Mouse (Mus musculus): ENCODE results near the gene Cfap61. TPM values are rescaled to one million over a fixed set of nuclear protein-coding genes. Genes with fewer than 3 reads are reported as not detected.

Gene Cfap61
- total and polyA plus RNA-seq, 3 experiments: 1.4 to 1.7 (median 1.5) TPM

GRCm38 (mm10) chr2:145944286-145944685, 9.7 kb downstream of the Cfap61 start:
- Histone ChIP-seq H3K36me3 (ENCODE audit: control insufficient read depth, insufficient read depth, low read length) (no peaks in the 10 kb centered on the region), H3K4me1 (ENCODE audit: control insufficient read depth, insufficient read depth, low read length) (no peaks in the 10 kb centered on the region), H3K79me2 (replicated peaks; ENCODE audit: control insufficient read depth, insufficient read depth, low read length) (no peaks in the 10 kb centered on the region), H3K27ac (no peak overlapping the region), H3K27me3 (ENCODE audit: control insufficient read depth, insufficient read depth, low read length) (no peaks in the 10 kb centered on the region), H3K4me3 (no peak overlapping the region), H3K9ac (ENCODE audit: low read depth, low read length) (no peak overlapping the region)
- WGBS: 84% methylated on average over 3 of the region's 3 CpGs
- no peak for DNase-seq
- TF ChIP-seq EP300 (IDR thresholded peaks at IDR 0.05; ENCODE audit: insufficient read depth, low read depth, low read length): no peak
- no peak for TF ChIP-seq POLR2A (IDR thresholded peaks at IDR 0.05; ENCODE audit: insufficient read depth, low read depth, low read length)
- no peak for TF ChIP-seq CTCF (IDR thresholded peaks at IDR 0.05)
- intact Hi-C loops (cut with DNase I): no loop called here

- Histone ChIP-seq H3K4me1 (ENCODE audit: control insufficient read depth, insufficient read depth, low read length) (no peaks in the 10 kb centered on the region), H3K27me3 (ENCODE audit: control insufficient read depth, insufficient read depth, low read length) (no peaks in the 10 kb centered on the region), H3K27ac (no peak overlapping the region), H3K4me3 (no peak overlapping the region), H3K36me3 (ENCODE audit: control insufficient read depth, insufficient read depth, low read length) (no peaks in the 10 kb centered on the region), H3K9ac (ENCODE audit: low read depth, low read length) (no peak overlapping the region), H3K79me2 (replicated peaks; ENCODE audit: control insufficient read depth, insufficient read depth, low read length) (no peaks in the 10 kb centered on the region)
- no peak for TF ChIP-seq POLR2A (IDR thresholded peaks at IDR 0.05; ENCODE audit: insufficient read depth, low read depth, low read length)
- 66% methylated on average over 7 of the region's 7 CpGs for whole genome bisulfite sequencing
- no peak for DNase-seq
- intact Hi-C loops (cut with DNase I): no loop called here
Measured at GRCm38 (mm10) chr2:145948402-145948954, 13.9 kb downstream of the Cfap61 start.

GRCm38 (mm10) chr2:145949475-145950068, 15.0 kb downstream of the Cfap61 start:
- WGBS: 68% methylated on average over 11 of the region's 11 CpGs

GRCm38 (mm10) chr2:145950239-145950638, 15.7 kb downstream of the Cfap61 start:
- no peaks in the 10 kb centered on the region for H3K79me2 ChIP-seq (replicated peaks; ENCODE audit: control insufficient read depth, insufficient read depth, low read length)
- TF ChIP-seq CTCF (IDR thresholded peaks at IDR 0.05): no peak
- no peak for TF ChIP-seq POLR2A (IDR thresholded peaks at IDR 0.05; ENCODE audit: insufficient read depth, low read depth, low read length)
- TF ChIP-seq EP300 (IDR thresholded peaks at IDR 0.05; ENCODE audit: insufficient read depth, low read depth, low read length): no peak
- no peaks in the 10 kb centered on the region for H3K4me1 ChIP-seq (ENCODE audit: control insufficient read depth, insufficient read depth, low read length)
- no peak overlapping the region for H3K4me3 ChIP-seq
- no peaks in the 10 kb centered on the region for H3K27me3 ChIP-seq (ENCODE audit: control insufficient read depth, insufficient read depth, low read length)
- H3K27ac ChIP-seq: no peak overlapping the region
- DNase-seq: no peak
- no peak overlapping the region for H3K9ac ChIP-seq (ENCODE audit: low read depth, low read length)
- intact Hi-C loops (cut with DNase I): loop anchor here (10.0 kb wide), 1 partner anchor 305 kb away; no protein-coding TSS in a partner anchor
- H3K36me3 ChIP-seq (ENCODE audit: control insufficient read depth, insufficient read depth, low read length): no peaks in the 10 kb centered on the region
- 55% methylated on average over 10 of the region's 10 CpGs for WGBS

More at GRCm38 (mm10) chr2:145949475-145950068, 15.0 kb downstream of the Cfap61 start:
- Histone ChIP-seq H3K36me3 (ENCODE audit: control insufficient read depth, insufficient read depth, low read length) (no peaks in the 10 kb centered on the region), H3K27me3 (ENCODE audit: control insufficient read depth, insufficient read depth, low read length) (no peaks in the 10 kb centered on the region), H3K4me1 (ENCODE audit: control insufficient read depth, insufficient read depth, low read length) (no peaks in the 10 kb centered on the region), H3K27ac (no peak overlapping the region), H3K79me2 (replicated peaks; ENCODE audit: control insufficient read depth, insufficient read depth, low read length) (no peaks in the 10 kb centered on the region), H3K9ac (ENCODE audit: low read depth, low read length) (no peak overlapping the region), H3K4me3 (no peak overlapping the region)
- intact Hi-C loops (cut with DNase I): loop anchor here (10.0 kb wide), 1 partner anchor 305 kb away; no protein-coding TSS in a partner anchor
- DNase-seq: no peak
- TF ChIP-seq EP300 (IDR thresholded peaks at IDR 0.05; ENCODE audit: insufficient read depth, low read depth, low read length) (no peak), CTCF (IDR thresholded peaks at IDR 0.05) (no peak), POLR2A (IDR thresholded peaks at IDR 0.05; ENCODE audit: insufficient read depth, low read depth, low read length) (no peak)

GRCm38 (mm10) chr2:145952726-145953125, 18.1 kb downstream of the Cfap61 start:
- intact Hi-C loops (cut with DNase I): loop anchor here (10.0 kb wide), 1 partner anchor 302 kb away; no protein-coding TSS in a partner anchor
- Histone ChIP-seq H3K4me3 (no peak overlapping the region), H3K9ac (ENCODE audit: low read depth, low read length) (no peak overlapping the region), H3K36me3 (ENCODE audit: control insufficient read depth, insufficient read depth, low read length) (no peaks in the 10 kb centered on the region), H3K4me1 (ENCODE audit: control insufficient read depth, insufficient read depth, low read length) (no peaks in the 10 kb centered on the region), H3K79me2 (replicated peaks; ENCODE audit: control insufficient read depth, insufficient read depth, low read length) (no peaks in the 10 kb centered on the region), H3K27me3 (ENCODE audit: control insufficient read depth, insufficient read depth, low read length) (no peaks in the 10 kb centered on the region), H3K27ac (no peak overlapping the region)
- DNase-seq: no peak
- TF ChIP-seq POLR2A (IDR thresholded peaks at IDR 0.05; ENCODE audit: insufficient read depth, low read depth, low read length) (no peak), EP300 (IDR thresholded peaks at IDR 0.05; ENCODE audit: insufficient read depth, low read depth, low read length) (no peak), CTCF (IDR thresholded peaks at IDR 0.05) (no peak)
- WGBS: 86% methylated on average over 5 of the region's 5 CpGs

- TF ChIP-seq CTCF (IDR thresholded peaks at IDR 0.05) (no peak), POLR2A (IDR thresholded peaks at IDR 0.05; ENCODE audit: insufficient read depth, low read depth, low read length) (no peak), EP300 (IDR thresholded peaks at IDR 0.05; ENCODE audit: insufficient read depth, low read depth, low read length) (no peak)
- no peak overlapping the region for H3K9ac ChIP-seq (ENCODE audit: low read depth, low read length)
- DNase-seq: no peak
- no peaks in the 10 kb centered on the region for H3K36me3 ChIP-seq (ENCODE audit: control insufficient read depth, insufficient read depth, low read length)
- H3K27me3 ChIP-seq (ENCODE audit: control insufficient read depth, insufficient read depth, low read length): no peaks in the 10 kb centered on the region
- H3K4me1 ChIP-seq (ENCODE audit: control insufficient read depth, insufficient read depth, low read length): no peaks in the 10 kb centered on the region
- intact Hi-C loops (cut with DNase I): loop anchor here (5.0 to 10.0 kb wide), 2 partner anchors 299 to 656 kb away; no protein-coding TSS in a partner anchor
- no peak overlapping the region for H3K4me3 ChIP-seq
- H3K79me2 ChIP-seq (replicated peaks; ENCODE audit: control insufficient read depth, insufficient read depth, low read length): no peaks in the 10 kb centered on the region
- no peak overlapping the region for H3K27ac ChIP-seq
- WGBS: 72% methylated on average over 10 of the region's 10 CpGs
Measured at GRCm38 (mm10) chr2:145955844-145956243, 21.3 kb downstream of the Cfap61 start.

Data from heart, adult 2 months (tissue).